Mouse (Mus musculus): ENCODE measurements around the gene Tle4. TPM values are rescaled to one million over a fixed set of nuclear protein-coding genes. Genes with fewer than 3 reads are reported as not detected.
"Not testable (repeated sequence)": the region's sequence is repeated elsewhere in the genome, so short reads cannot be mapped to it uniquely, and the experiment has no call there.

Gene Tle4
- 10.1 and 11.2 TPM in 2 replicates for polyA plus RNA-seq (2012; rRNA removed)

DNA sequence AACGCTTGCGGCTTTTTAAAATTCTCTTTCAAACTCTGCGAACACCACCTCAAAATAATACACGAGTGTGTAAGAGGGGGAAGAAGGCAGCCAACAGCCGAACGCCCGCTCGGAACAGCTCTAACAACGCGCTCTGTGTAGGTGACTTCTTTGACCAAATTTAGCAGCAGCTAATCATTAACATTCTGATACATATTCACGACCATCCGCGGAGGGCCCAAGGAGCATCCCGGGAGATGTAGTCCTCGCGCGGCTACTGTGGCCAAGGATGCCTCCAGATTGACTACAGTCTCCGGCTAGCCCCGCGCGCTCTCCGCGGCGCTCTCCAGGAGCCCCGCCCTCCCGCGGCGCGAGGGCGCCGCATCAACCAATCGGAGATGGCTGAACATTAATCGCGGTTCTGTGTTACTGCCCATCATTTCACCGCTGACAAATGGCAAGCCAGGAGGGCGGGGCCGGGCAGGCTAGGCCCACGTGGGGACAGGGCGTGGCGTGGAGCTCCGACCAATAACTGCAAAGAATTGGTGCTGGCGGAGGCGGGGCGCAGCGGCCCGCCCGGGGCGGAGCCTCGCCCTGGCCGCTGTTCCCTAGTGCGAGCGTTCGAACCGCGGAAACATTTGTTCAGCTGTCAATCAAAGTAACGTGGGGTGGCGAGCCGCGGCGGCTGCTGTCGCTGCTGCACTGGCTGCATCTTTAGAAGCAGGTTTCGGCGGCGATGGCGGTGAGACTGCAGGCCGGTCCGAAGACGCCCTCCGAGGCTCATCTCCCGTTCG, at the start of gene Tle4:
Tle4 (minus strand) TSS at position 135 of the 773 bp plus-strand sequence.
- DNase-seq (ENCODE audit: low spot score), result peak; percentile 99

GRCm38 (mm10) chr19:14645666-14646065, 47.8 kb upstream of the Tle4 start:
- no peak for DNase-seq (ENCODE audit: low spot score)

GRCm38 (mm10) chr19:14644756-14645155, 46.9 kb upstream of the Tle4 start:
- no peak for DNase-seq (ENCODE audit: low spot score)

GRCm38 (mm10) chr19:14643091-14643490, 45.2 kb upstream of the Tle4 start:
- DNase-seq (ENCODE audit: low spot score), result not testable (repeated sequence)

DNA sequence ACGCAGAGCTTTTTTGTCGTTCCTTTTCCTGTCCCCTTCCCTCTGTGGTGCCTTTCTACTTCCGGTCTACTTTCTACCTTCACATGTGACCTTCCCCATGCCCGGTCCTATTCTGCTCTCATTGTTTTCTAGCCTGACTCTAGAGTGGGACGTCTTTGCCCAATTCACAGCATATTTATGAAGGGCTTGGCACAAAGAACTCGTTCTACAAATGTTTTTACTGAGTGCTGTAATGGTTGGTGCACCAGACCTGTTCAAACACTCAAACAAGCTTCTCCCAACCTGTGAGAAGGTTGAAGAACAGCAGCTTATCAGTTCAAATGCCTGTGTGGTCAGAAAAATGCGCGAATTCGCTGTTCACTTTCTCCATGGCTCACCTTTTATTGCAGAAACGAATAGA, 44.8 kb upstream of the Tle4 start:
- DNase-seq (ENCODE audit: low spot score), result no peak

DNA sequence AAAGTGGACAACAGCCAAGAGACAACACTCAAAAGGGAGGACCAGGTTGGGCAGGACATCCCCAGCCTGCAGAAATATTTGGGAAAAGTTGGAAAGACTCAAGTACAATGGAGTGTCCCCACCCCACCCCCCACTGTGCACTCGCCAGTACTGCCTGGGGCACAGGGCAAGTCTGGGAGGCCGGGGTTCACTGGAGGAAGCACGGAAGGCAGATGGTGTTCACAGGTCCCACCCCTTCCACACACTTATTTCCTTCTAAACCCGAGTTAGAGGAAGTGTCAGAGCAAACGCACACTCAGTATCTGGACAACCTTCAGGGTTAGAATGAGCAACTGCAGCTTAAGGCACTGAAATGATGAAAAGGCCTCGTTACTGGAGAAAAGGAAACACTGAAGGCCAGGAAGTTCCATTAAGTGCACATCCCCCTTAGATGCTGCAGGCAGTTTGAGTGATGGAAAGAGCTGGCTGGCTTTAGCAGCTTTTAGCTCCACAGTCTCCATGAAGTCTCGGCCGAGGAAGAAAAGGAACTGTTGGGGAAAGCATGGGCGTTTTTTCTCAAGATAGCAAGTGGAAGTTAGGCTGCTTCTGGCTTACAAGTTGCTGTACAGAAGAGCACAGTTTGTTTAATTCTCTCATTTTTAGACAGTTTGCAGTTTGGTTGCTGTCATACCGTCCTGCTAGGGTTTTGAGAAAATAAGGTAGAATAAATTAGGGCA, 37.5 kb upstream of the Tle4 start:
- DNase-seq (ENCODE audit: low spot score), result no peak

GRCm38 (mm10) chr19:14623355-14623754, 25.5 kb upstream of the Tle4 start:
- no peak for DNase-seq (ENCODE audit: low spot score)

GRCm38 (mm10) chr19:14620534-14620933, 22.7 kb upstream of the Tle4 start:
- DNase-seq (ENCODE audit: low spot score), result no peak

- DNase-seq (ENCODE audit: low spot score), result no peak
Observed at GRCm38 (mm10) chr19:14619814-14620213, 22.0 kb upstream of the Tle4 start.

DNA sequence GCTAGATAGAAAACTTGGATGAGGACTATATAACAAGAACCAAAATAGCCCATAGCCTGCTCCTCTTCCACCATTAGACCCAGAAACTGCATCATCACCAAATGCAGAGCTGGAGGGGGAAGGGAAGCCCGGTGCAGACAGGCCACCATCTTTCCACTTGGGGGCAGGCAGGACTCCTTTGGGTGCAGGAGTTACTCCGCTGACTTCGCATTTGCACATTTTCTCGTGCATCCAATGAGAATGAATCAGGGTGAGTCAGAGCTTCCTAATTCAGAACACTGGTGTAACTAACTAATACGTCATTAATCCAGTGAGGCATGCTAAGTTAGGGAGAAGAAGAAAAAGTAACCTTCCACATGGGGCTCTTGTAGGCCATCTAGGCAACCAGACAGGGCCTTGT, 17.0 kb upstream of the Tle4 start:
- DNase-seq (ENCODE audit: low spot score), result no peak

DNA sequence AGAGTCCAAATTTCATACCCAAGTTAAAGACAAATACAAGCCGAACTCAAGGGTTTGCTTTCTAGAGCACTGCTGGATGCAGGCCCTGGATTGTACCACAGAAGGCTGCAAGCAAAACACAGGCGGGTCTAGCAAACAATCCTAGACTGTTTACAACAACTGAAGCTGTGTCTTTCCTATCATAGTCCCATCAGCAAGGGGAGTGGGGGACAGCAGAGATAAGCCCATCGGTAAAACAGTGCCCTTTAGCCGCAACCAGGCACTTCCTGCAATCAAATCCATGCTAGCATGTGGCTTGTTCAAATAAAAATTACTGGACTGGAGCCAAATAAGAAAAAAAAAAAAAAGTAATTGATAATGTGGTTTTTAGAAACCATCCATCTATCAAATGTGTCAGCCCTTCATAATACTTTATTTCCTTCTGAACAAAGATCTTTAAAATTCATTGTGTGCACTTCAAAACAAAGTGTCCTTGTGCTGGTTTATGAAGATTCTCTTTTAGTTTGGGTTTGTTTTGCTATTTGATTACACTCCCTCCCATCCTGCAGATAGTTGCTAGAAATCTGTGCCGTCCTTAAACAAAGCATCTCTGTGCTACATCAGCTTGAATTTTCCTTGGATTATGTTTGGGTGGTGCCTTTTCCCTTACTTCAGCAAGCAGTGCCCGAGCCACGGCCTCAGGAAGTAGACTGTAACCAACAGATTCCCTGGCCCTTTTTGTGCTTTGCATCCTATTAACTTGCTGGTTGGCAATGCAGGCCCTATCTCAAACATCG, 12.9 kb upstream of the Tle4 start:
- no peak for DNase-seq (ENCODE audit: low spot score)

GRCm38 (mm10) chr19:14600841-14601240, 3.0 kb upstream of the Tle4 start:
- no peak for DNase-seq (ENCODE audit: low spot score)

GRCm38 (mm10) chr19:14600354-14600753, 2.5 kb upstream of the Tle4 start:
- DNase-seq (ENCODE audit: low spot score), result no peak

GRCm38 (mm10) chr19:14599851-14600251, 2.0 kb upstream of the Tle4 start:
- DNase-seq (ENCODE audit: low spot score), result no peak

- no peak for DNase-seq (ENCODE audit: low spot score)
Observed at GRCm38 (mm10) chr19:14598690-14599288, 938 bp upstream of the Tle4 start.

DNA sequence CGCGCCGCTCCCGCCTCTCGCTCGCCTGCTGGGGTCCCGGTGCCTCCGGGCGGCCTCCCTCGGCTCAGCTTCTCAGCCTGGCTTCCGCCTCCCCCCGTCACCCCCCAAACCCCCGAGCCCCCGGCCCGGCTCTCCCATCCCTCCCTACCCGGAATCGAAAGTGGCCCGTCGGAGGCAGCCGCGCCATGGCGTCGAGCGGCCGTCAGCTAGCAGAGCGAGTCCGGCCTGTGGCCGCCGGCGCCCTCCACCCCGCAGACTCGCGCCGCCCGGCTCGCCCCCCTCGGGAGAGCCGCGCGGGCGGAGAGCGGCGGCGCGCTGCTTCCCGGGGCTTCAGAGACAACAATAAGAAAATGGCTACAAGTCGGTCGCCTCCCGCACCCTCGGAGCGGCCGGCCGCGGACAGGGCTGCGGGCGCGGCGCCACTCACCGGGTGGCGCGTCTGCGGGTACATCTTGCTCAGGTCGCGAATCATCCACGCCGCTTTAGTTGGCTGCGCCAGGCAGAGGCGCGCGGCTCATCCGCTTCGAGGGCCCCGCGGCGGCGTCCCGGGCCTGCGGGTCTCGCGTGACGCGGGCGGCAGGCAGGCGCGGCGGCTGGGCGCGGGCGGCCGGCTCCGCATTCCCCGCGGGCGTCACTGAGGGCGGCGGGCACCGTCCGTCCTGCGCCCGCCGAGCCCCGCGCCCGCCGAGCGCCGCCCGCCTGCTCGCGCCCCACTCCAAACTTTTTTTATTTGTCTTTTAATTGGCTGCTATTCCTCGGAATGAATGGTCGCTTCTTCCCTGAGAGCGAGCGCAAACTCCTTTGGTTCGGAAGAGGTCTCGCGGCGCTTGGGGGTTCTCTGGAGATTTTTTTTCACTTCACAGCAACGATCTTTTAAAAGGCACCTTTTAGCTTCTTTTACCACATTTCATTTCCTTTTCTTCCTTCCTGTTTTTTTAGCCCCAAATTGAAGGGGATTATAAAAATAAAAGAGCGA, 622 bp downstream of the Tle4 start:
- peak; percentile 46 for DNase-seq (ENCODE audit: low spot score)

GRCm38 (mm10) chr19:14596358-14596940, 1.4 kb downstream of the Tle4 start:
- no peak for DNase-seq (ENCODE audit: low spot score)

GRCm38 (mm10) chr19:14595390-14595997, 2.4 kb downstream of the Tle4 start:
- no peak for DNase-seq (ENCODE audit: low spot score)

- no peak for DNase-seq (ENCODE audit: low spot score)
Observed at GRCm38 (mm10) chr19:14594537-14594936, 3.3 kb downstream of the Tle4 start.
